Mouse (Mus musculus): Measurements from ENCODE around the gene Smok3b.

- TF ChIP-seq CTCF (IDR thresholded peaks at IDR 0.05; ENCODE audit: low read depth, low read length) (no peak), POLR2A (IDR thresholded peaks at IDR 0.05; ENCODE audit: borderline replicate concordance, low read depth, low read length) (no peak)
Observed at GRCm38 (mm10) chr5:138085421-138085911, 64.2 kb downstream of the Smok3b start.

Measured in bone marrow macrophage, adult 2 months (primary cell).